Mouse (Mus musculus) embryonic facial prominence, embryonic 15.5 days (tissue): ENCODE data around the gene Zxdb. TPM values are rescaled to one million over a fixed set of nuclear protein-coding genes. Genes with fewer than 3 reads are reported as not detected.
"Not testable (repeated sequence)": the region's sequence is repeated elsewhere in the genome, so short reads cannot be mapped to it uniquely, and the experiment has no call there.

Experiments used
- ATAC-seq: fragments of 200-750 bp; cut with Nextera tagmentation; 2 replicates; pipeline ENCODE4 v1.8.0; 2017; ENCODE audit warnings: low read depth, moderate TSS enrichment; ENCODE audit not compliant: insufficient number of reproducible peaks, low FRiP score, low TSS enrichment
- H3K27ac ChIP-seq: fragments of 300-500 bp; sonication (generic); replicated peaks from 2 replicates; pipeline ENCODE4 v1.5.1; 2015; ENCODE audit warnings: mild to moderate bottlenecking, inconsistent platforms
- H3K27me3 ChIP-seq: fragments of 300-500 bp; sonication (generic); 2 replicates; pipeline ENCODE4 v1.6.1; 2015; ENCODE audit warnings: inconsistent platforms
- H3K36me3 ChIP-seq: fragments of 300-500 bp; sonication (generic); 2 replicates; pipeline ENCODE4 v1.6.1; 2015; ENCODE audit warnings: mild to moderate bottlenecking, inconsistent platforms
- H3K4me1 ChIP-seq: fragments of 300-500 bp; sonication (generic); 2 replicates; pipeline ENCODE4 v1.6.1; 2015; ENCODE audit warnings: inconsistent platforms
- H3K4me2 ChIP-seq: fragments of 300-500 bp; sonication (generic); replicated peaks from 2 replicates; pipeline ENCODE4 v1.6.1; 2015; ENCODE audit warnings: mild to moderate bottlenecking, inconsistent platforms
- H3K4me3 ChIP-seq: fragments of 300-500 bp; sonication (generic); replicated peaks from 2 replicates; pipeline ENCODE4 v1.5.1; 2015; ENCODE audit warnings: mild to moderate bottlenecking, inconsistent platforms
- H3K9ac ChIP-seq: fragments of 300-500 bp; sonication (generic); 2 replicates; pipeline ENCODE4 v1.6.1; 2015; ENCODE audit warnings: inconsistent platforms
- H3K9me3 ChIP-seq: fragments of 300-500 bp; sonication (generic); replicated peaks from 2 replicates; pipeline ENCODE4 v1.6.1; 2016; ENCODE audit warnings: inconsistent platforms
- WGBS: fragments of 180-500 bp; shearing (Covaris S2); methylation state at CpG from one replicate; pipeline ENCODE4 v1.1.7; 2015; 5-methylcytosine and 5-hydroxymethylcytosine counted together
- polyA plus RNA-seq: library from polyadenylated mRNA; unstranded; fragments of >200 nt; fragmentation: Nextera tagmentation; extraction: Ambion mirVana; gene quantifications from 2 replicates; pipeline ENCODE4 v1.2.1, GENCODE M21; 2015

Zxdb gene
- 1.4 and 1.7 TPM in 2 replicates for polyA plus RNA-seq

GRCm38 (mm10) chrX:94724192-94724971 is at the start of gene Zxdb:
Gene Zxdb (plus strand): TSS chrX:94724569.
- peak; percentile 44; the same call in 1 of the 2 replicates for ATAC-seq
- not testable (repeated sequence) for H3K4me1 ChIP-seq, H3K9ac ChIP-seq, H3K9me3 ChIP-seq, H3K4me2 ChIP-seq, H3K27ac ChIP-seq, H3K27me3 ChIP-seq, H3K36me3 ChIP-seq
- peak within 1 kb of the TSS; percentile 27; the same call in 1 of the 2 replicates for H3K4me3 ChIP-seq
- no CpG with 5 or more reads among the region's 60 CpGs for WGBS

GRCm38 (mm10) chrX:94674977-94675376 is 49.4 kb upstream of the Zxdb start:
- 53% methylated on average over 4 of the region's 4 CpGs for WGBS
- H3K9ac ChIP-seq = no peak overlapping the region
- H3K27ac ChIP-seq = no peak overlapping the region

GRCm38 (mm10) chrX:94681581-94681980 is 42.8 kb upstream of the Zxdb start:
- not testable (repeated sequence) for H3K9ac ChIP-seq, H3K36me3 ChIP-seq, ATAC-seq, H3K27me3 ChIP-seq, H3K4me3 ChIP-seq, H3K27ac ChIP-seq, H3K4me2 ChIP-seq, H3K4me1 ChIP-seq, H3K9me3 ChIP-seq
- no CpG with 5 or more reads among the region's 2 CpGs for WGBS

More at GRCm38 (mm10) chrX:94674977-94675376, 49.4 kb upstream of the Zxdb start:
- H3K4me3 ChIP-seq = no peak overlapping the region
- H3K4me1 ChIP-seq = no peaks in the 10 kb centered on the region
- H3K27me3 ChIP-seq = no peaks in the 10 kb centered on the region
- H3K36me3 ChIP-seq = no peaks in the 10 kb centered on the region
- ATAC-seq = no peak
- H3K4me2 ChIP-seq = no peak overlapping the region
- no peaks in the 10 kb centered on the region for H3K9me3 ChIP-seq

GRCm38 (mm10) chrX:94689593-94689992 is 34.8 kb upstream of the Zxdb start:
- not testable (repeated sequence) for ATAC-seq, H3K9ac ChIP-seq, H3K27me3 ChIP-seq, H3K4me1 ChIP-seq, H3K36me3 ChIP-seq, H3K9me3 ChIP-seq, H3K27ac ChIP-seq, H3K4me3 ChIP-seq, H3K4me2 ChIP-seq
- 91% methylated on average over 5 of the region's 5 CpGs for WGBS

GRCm38 (mm10) chrX:94706676-94707075 is 17.7 kb upstream of the Zxdb start:
- WGBS = 91% methylated on average over 6 of the region's 7 CpGs

GRCm38 (mm10) chrX:94709752-94710151 is 14.6 kb upstream of the Zxdb start:
- ATAC-seq, H3K4me1 ChIP-seq, H3K4me2 ChIP-seq, H3K4me3 ChIP-seq, H3K27me3 ChIP-seq, H3K36me3 ChIP-seq, H3K27ac ChIP-seq, H3K9ac ChIP-seq, H3K9me3 ChIP-seq: not testable (repeated sequence)
- WGBS = no CpG with 5 or more reads among the region's 3 CpGs

More at GRCm38 (mm10) chrX:94706676-94707075, 17.7 kb upstream of the Zxdb start:
- not testable (repeated sequence) for H3K27ac ChIP-seq, H3K9me3 ChIP-seq, H3K4me2 ChIP-seq, H3K4me3 ChIP-seq, H3K27me3 ChIP-seq, H3K4me1 ChIP-seq, ATAC-seq, H3K9ac ChIP-seq, H3K36me3 ChIP-seq

- peak; percentile 61 for ATAC-seq
- not testable (repeated sequence) for H3K4me1 ChIP-seq, H3K27me3 ChIP-seq, H3K4me2 ChIP-seq, H3K27ac ChIP-seq, H3K36me3 ChIP-seq, H3K9me3 ChIP-seq, H3K9ac ChIP-seq
- WGBS = 38% methylated on average over 24 of the region's 102 CpGs
- peak overlapping the region; percentile 27; the same call in 1 of the 2 replicates for H3K4me3 ChIP-seq
Measured at GRCm38 (mm10) chrX:94724972-94725569, 702 bp downstream of the Zxdb start.

- H3K4me1 ChIP-seq, H3K4me2 ChIP-seq, H3K9me3 ChIP-seq, H3K27me3 ChIP-seq, H3K9ac ChIP-seq, H3K36me3 ChIP-seq, H3K27ac ChIP-seq, H3K4me3 ChIP-seq: not testable (repeated sequence)
- no CpG with 5 or more reads among the region's 41 CpGs for WGBS
- 0 out of 2 replicates have a peak, but pooled peaks have one; percentile 36 for ATAC-seq
Measured at GRCm38 (mm10) chrX:94725627-94726083, 1.3 kb downstream of the Zxdb start.

GRCm38 (mm10) chrX:94731596-94731995 is 7.2 kb downstream of the Zxdb start:
- no peak for ATAC-seq
- Histone ChIP-seq H3K4me3 (no peak overlapping the region), H3K27me3 (no peaks in the 10 kb centered on the region), H3K4me2 (no peak overlapping the region), H3K36me3 (no peaks in the 10 kb centered on the region), H3K9ac (no peak overlapping the region), H3K4me1 (no peaks in the 10 kb centered on the region), H3K27ac (no peak overlapping the region), H3K9me3 (no peaks in the 10 kb centered on the region)

- Histone ChIP-seq H3K4me3 (no peak overlapping the region), H3K4me2 (no peak overlapping the region), H3K9ac (no peak overlapping the region), H3K27ac (no peak overlapping the region), H3K4me1 (no peaks in the 10 kb centered on the region), H3K9me3 (no peaks in the 10 kb centered on the region), H3K27me3 (no peaks in the 10 kb centered on the region), H3K36me3 (no peaks in the 10 kb centered on the region)
- no peak for ATAC-seq
- 83% methylated on average over 5 of the region's 5 CpGs for WGBS
Measured at GRCm38 (mm10) chrX:94753733-94754132, 29.4 kb downstream of the Zxdb start.

- no peak overlapping the region for H3K9ac ChIP-seq
- H3K36me3 ChIP-seq = no peaks in the 10 kb centered on the region
- no peaks in the 10 kb centered on the region for H3K27me3 ChIP-seq
- ATAC-seq = no peak
- H3K27ac ChIP-seq = no peak overlapping the region
- H3K9me3 ChIP-seq = no peaks in the 10 kb centered on the region
- H3K4me2 ChIP-seq = no peak overlapping the region
- no peak overlapping the region for H3K4me3 ChIP-seq
- 8% methylated on average over 1 of the region's 1 CpGs for WGBS
- H3K4me1 ChIP-seq = no peaks in the 10 kb centered on the region
Measured at GRCm38 (mm10) chrX:94759959-94760358, 35.6 kb downstream of the Zxdb start.
